Comparison of ENCODE assay signal across 27 mouse cellular contexts in genomic region chr9:49644296-49644695, GRCm38 (mm10).
"Had no signal": no experiment of that assay in that cellular context is flagged by ENCODE, and none has a peak within 500 bp of the region (broad histone marks: within the 10 kb centered on the region; RNA-seq: fewer than 3 reads in every experiment).

No protein-coding gene starts in this region.

- ATAC-seq: hindbrain, embryonic 16.5 days; inflammation-experienced regulatory T-cells, adult 6 months; intestine, embryonic 15.5 days; intestine, postnatal 0 days had no signal

- H3K9ac ChIP-seq: hindbrain, embryonic 12.5 days; hindbrain, embryonic 14.5 days; intestine, embryonic 15.5 days; limb, embryonic 12.5 days; liver, embryonic 13.5 days; liver, embryonic 15.5 days had no signal

- H3K4me1 ChIP-seq: intestine, embryonic 15.5 days; limb, embryonic 10.5 days; limb, embryonic 12.5 days; liver, embryonic 13.5 days; liver, embryonic 15.5 days had no signal

- H3K36me3 ChIP-seq: intestine, embryonic 15.5 days; limb, embryonic 10.5 days; liver, embryonic 13.5 days; liver, embryonic 15.5 days had no signal

- H3K27me3 ChIP-seq: hindbrain, embryonic 12.5 days; intestine, embryonic 15.5 days; limb, embryonic 12.5 days; liver, embryonic 13.5 days; liver, embryonic 15.5 days had no signal

- H3K27ac ChIP-seq: gastrocnemius, adult 2 months; heart, adult 2 months; hindbrain, embryonic 10.5 days; hindbrain, embryonic 12.5 days; hindbrain, embryonic 14.5 days; intestine, embryonic 15.5 days; left cerebral cortex, adult 2 months; limb, embryonic 10.5 days; limb, embryonic 12.5 days; liver, embryonic 13.5 days; liver, embryonic 15.5 days had no signal

- H3K4me2 ChIP-seq: heart, embryonic 11.5 days; hindbrain, embryonic 12.5 days; hindbrain, embryonic 14.5 days; intestine, embryonic 15.5 days; limb, embryonic 12.5 days; liver, embryonic 11.5 days; liver, embryonic 13.5 days; liver, embryonic 15.5 days had no signal

- H3K4me3 ChIP-seq: gastrocnemius, adult 2 months; heart, adult 2 months; hindbrain, embryonic 10.5 days; hindbrain, embryonic 12.5 days; intestine, embryonic 15.5 days; left cerebral cortex, adult 2 months; limb, embryonic 10.5 days; limb, embryonic 12.5 days; liver, embryonic 13.5 days; liver, embryonic 15.5 days had no signal

- DNase-seq: gastrocnemius, adult 2 months; gastrocnemius, postnatal 10 days; gastrocnemius, postnatal 25 days; heart, adult 2 months; heart, postnatal 10 days; heart, postnatal 4 days; kidney, adult 18-20 months; kidney, adult 8-10 months; kidney, postnatal 10 days; kidney, postnatal 25 days; kidney, postnatal 4 days; layer of hippocampus, adult 9-11 months; liver; liver, embryonic 13.5 days had no signal

- H3K9me3 ChIP-seq: intestine, embryonic 15.5 days; limb, embryonic 10.5 days; liver, embryonic 13.5 days had no signal
